Mouse (Mus musculus): Measurements from ENCODE around the gene BC147527. TPM values are rescaled to one million over a fixed set of nuclear protein-coding genes. Genes with fewer than 3 reads are reported as not detected.
"Not testable (repeated sequence)": the region's sequence is repeated elsewhere in the genome, so short reads cannot be mapped to it uniquely, and the experiment has no call there.

The BC147527 gene
- not detected for total RNA-seq (2022)

DNA sequence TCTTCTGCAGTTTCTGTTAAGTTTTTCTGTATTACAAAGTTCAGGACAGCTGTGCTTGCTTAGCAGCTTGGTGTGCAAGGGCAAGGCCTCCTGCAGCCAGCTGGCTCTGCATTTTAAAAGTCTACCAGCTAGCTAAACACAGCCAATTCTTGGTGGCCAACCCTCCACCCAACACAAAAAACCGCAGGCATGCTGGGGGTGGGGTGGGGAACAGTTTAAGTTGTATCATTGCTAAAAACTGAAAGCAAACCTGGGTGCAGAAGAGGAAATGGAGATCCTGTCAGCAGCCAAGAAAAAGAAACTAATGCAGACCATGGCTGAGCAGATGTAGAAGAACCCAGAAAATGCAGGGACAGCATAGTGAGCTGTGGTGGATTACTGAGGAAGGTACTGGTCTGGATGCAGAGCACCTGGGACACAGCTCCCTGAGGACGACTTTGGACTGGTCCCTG is at the start of gene BC147527:
BC147527 (plus strand) TSS at position 402 of the 452 bp plus-strand sequence.
- no peak for DNase-seq (ENCODE audit: low spot score in 2 of 2)

GRCm38 (mm10) chr13:120251208-120251924 is 48.8 kb upstream of the BC147527 start:
- DNase-seq (ENCODE audit: low spot score in 2 of 2): not testable (repeated sequence)

DNA sequence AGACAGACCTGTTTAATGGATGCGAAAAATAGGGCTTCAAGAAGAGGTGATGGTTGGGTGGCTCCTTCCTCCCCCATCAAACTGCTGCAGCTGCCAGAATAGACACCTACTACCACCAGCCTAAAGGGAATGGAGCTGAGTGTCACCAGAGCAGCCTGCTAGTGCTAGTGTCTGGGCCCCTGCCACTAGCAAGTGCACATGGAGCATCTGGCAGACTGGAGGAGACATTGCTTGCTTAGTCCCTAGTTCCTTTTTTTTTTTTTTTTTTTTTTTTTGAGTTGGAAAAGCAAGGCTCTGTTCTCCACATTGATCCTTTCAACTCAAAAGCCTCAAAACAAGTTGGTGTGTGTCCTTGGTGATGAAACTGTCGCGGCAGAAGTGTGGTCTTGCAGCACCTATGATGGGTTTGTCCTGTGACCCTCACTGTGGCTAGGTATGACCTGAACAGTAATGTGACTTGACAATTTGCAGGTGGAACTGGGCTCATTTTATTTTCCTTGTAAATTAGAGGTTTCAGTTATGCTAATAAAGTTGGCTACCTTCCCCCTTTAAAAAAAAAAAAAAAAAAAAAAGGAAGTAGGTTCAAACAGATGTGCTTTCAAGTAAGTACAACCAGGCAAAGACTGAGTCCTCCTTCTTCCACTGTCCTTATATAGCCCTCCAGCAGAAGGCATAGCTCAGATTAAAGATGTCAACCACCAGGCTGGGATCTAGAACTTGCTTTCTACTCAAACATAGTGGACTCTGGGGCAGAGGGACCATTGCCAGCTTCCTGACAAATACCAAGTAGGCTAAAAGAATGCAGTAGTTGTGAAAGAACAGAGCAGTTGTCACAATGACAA is 41.2 kb upstream of the BC147527 start:
- DNase-seq (ENCODE audit: low spot score in 2 of 2): not testable (repeated sequence)

- DNase-seq (ENCODE audit: low spot score in 2 of 2): not testable (repeated sequence)
Measured at GRCm38 (mm10) chr13:120259718-120260117, 40.5 kb upstream of the BC147527 start.

- DNase-seq (ENCODE audit: low spot score in 2 of 2): not testable (repeated sequence)
Measured at GRCm38 (mm10) chr13:120262870-120263269, 37.3 kb upstream of the BC147527 start, which contains the start of gene AF067061. Gene AF067061 (plus strand): TSS chr13:120263114.

- not testable (repeated sequence) for DNase-seq (ENCODE audit: low spot score in 2 of 2)
Measured at GRCm38 (mm10) chr13:120277837-120278236, 22.4 kb upstream of the BC147527 start.

DNA sequence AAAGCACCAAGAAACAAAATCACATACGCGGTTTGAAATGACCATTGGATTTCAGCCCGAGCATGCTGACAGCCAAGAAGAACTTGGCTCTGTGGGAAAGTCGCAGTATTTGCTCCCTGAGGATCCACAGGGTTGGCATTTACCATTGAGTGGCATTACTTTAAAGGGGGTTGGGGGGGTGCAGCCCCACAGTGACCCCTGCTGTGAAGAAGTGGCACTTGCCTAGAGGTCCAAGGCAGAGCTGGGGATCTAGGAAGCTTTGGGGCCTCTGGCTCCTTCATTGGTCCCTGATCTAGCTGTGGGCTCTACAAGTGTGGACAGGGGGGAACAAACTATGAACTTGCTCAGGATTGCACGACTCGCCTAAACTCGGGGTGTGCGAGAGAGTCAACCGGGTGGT is 21.4 kb upstream of the BC147527 start:
- no peak for DNase-seq (ENCODE audit: low spot score in 2 of 2)

DNA sequence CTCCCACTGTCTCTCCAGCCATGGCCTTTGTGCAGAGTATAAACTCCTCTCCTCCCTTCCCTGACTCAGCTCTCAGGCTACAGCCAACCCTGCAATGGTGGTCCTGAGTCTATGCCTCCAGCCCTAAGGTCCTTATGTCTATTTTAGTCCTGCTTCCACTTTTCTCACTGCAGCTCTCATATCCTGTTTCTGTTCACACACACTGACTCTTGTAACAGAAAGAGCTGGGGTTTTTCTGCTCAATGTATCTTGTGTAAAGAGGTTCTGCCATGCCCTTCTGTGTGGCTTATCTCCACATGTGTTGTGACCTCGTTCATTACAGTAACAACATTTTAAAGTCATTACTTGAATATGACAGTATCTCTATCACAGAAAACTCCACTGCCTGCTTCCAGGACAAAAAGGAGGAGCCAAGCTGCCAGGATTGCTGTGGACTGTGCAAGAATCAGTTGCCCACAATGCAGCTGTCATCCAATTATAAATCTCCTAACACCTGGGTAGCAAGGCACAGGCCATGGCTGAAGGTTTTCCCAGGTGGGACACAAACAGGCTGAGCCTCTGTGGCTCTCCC is 783 bp upstream of the BC147527 start:
- DNase-seq (ENCODE audit: low spot score in 2 of 2): no peak

- DNase-seq (ENCODE audit: low spot score in 2 of 2): no peak
Measured at GRCm38 (mm10) chr13:120300853-120301252, 661 bp downstream of the BC147527 start.

- no peak for DNase-seq (ENCODE audit: low spot score in 2 of 2)
Measured at GRCm38 (mm10) chr13:120310749-120311148, 10.6 kb downstream of the BC147527 start.

GRCm38 (mm10) chr13:120313584-120313983 is 13.4 kb downstream of the BC147527 start:
- DNase-seq (ENCODE audit: low spot score in 2 of 2): no peak

DNA sequence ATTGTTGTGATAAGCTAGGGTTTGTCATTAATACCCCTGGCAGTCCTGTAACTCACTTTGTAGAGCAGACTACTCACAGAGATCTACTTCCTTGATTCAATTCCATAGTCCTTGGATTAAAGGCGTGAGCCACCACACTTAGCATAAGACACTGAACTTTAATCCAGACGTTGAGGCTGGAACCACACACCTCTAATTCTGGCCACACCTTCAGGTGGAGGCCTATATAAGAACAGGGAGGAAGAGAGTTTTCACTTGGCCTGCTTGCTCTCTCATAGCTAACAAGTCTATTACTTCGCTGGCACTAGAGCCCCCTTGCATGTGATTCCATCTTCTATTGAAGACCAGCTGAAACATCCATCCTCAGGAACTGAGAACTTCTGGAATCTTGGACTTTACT is 16.4 kb downstream of the BC147527 start, which contains the start of gene Tcstv3:
Tcstv3 (plus strand) TSS at position 301 of the 400 bp plus-strand sequence.
- not testable (repeated sequence) for DNase-seq (ENCODE audit: low spot score in 2 of 2)

DNA sequence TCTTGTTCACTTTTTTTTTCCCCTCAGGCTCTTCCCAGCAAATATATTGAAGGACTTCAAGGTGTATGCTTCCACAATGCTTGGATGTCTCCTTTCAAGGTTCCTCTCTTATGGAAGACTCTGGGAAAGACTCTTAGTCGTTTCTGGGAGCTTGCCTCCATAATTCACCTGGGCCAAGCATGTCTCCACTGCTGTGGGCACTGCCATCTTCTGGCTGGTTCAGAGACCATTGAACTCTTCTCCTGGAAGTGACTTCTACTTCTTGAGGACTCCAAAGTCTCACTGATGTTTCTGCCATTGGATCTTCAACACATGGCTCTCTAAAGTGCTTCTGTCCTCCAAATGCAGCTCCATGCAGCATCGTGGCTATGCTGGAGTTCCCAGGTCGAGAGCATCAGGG is 20.0 kb downstream of the BC147527 start:
- DNase-seq (ENCODE audit: low spot score in 2 of 2): no peak

DNA sequence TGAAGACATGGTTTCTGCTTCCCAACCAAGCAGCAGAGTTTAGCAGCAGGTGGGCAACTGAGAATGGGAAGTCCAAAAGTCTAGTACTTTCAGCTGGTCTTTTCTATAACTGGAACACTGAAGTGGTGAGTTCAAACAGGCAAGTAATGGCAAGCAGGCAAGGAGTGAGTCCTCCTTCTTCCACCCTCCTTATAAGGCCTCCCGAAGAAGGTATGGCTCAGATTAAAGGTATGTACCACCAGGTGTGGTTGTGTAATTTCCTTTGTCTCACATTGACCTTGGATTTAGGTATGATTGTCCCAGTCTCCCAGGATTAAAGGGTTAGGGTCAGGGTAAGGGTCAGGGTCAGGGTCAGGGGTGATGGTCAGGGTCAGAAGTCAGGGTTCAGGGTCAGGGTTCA is 20.5 kb downstream of the BC147527 start:
- no peak for DNase-seq (ENCODE audit: low spot score in 2 of 2)

Other genes starting within 250 kb of the BC147527 start
- gene Gm21188, start 248.2 kb upstream of the BC147527 start, total RNA-seq (2022): under 1 TPM in 2 of 4 experiments, not detected in 2; 0.12 to 0.22 TPM
- gene Gm20767, start 160.1 kb upstream of the BC147527 start, total RNA-seq (2022): not detected
- not detected for gene Gm21818, start 128.0 kb upstream of the BC147527 start, total RNA-seq (2022)
- not detected for gene Gm21762, start 84.4 kb upstream of the BC147527 start, total RNA-seq (2022)
- gene Gm21731, start 61.3 kb upstream of the BC147527 start, total RNA-seq (2022): not detected
- not detected for gene AF067061, start 37.3 kb upstream of the BC147527 start, total RNA-seq (2022)
- gene Tcstv3, start 16.5 kb downstream of the BC147527 start, total RNA-seq (2022): not detected

Measured in gastrocnemius, adult 8-10 months (tissue).